Mouse (Mus musculus) heart, adult 11 months (tissue): ENCODE data around the gene 4930564D02Rik.
A peak's percentile ranks its signal among the peaks of the same experiment; 100 is the strongest.

Source experiments
- DNase-seq: peaks from one replicate; pipeline ENCODE4 v3.0.0; 2022

Gene 4930564D02Rik

GRCm38 (mm10) chr3:105058627-105059513, 7.8 kb upstream of the 4930564D02Rik start:
- peak; percentile 98 for DNase-seq

GRCm38 (mm10) chr3:105059911-105060310, 6.7 kb upstream of the 4930564D02Rik start:
- peak; percentile 84 for DNase-seq

GRCm38 (mm10) chr3:105060992-105061391, 5.7 kb upstream of the 4930564D02Rik start:
- peak; percentile 92 for DNase-seq

GRCm38 (mm10) chr3:105061496-105061895, 5.1 kb upstream of the 4930564D02Rik start:
- DNase-seq, result peak; percentile 91

- DNase-seq, result peak; percentile 51
These were observed 4.7 kb upstream of the 4930564D02Rik start for GRCm38 (mm10) chr3:105061991-105062390.

GRCm38 (mm10) chr3:105062676-105063075, 4.0 kb upstream of the 4930564D02Rik start:
- peak; percentile 81 for DNase-seq

GRCm38 (mm10) chr3:105070553-105070952, 3.9 kb downstream of the 4930564D02Rik start:
- DNase-seq, result no peak

- DNase-seq, result peak; percentile 55
These were observed 4.6 kb downstream of the 4930564D02Rik start for GRCm38 (mm10) chr3:105071251-105071650.

- peak; percentile 69 for DNase-seq
These were observed 5.9 kb downstream of the 4930564D02Rik start for GRCm38 (mm10) chr3:105072536-105072935.

GRCm38 (mm10) chr3:105075796-105076195, 9.2 kb downstream of the 4930564D02Rik start:
- DNase-seq, result peak; percentile 73

- peak; percentile 89 for DNase-seq
These were observed 11.7 kb downstream of the 4930564D02Rik start for GRCm38 (mm10) chr3:105078231-105078826.

- DNase-seq, result peak; percentile 96
These were observed 20.7 kb downstream of the 4930564D02Rik start for GRCm38 (mm10) chr3:105087344-105087743.

- DNase-seq, result peak; percentile 83
These were observed 22.0 kb downstream of the 4930564D02Rik start for GRCm38 (mm10) chr3:105088638-105089037.

- peak; percentile 65 for DNase-seq
These were observed 23.5 kb downstream of the 4930564D02Rik start for GRCm38 (mm10) chr3:105090147-105090546.

- DNase-seq, result peak; percentile 95
These were observed 24.3 kb downstream of the 4930564D02Rik start for GRCm38 (mm10) chr3:105090981-105091380.

GRCm38 (mm10) chr3:105092721-105093505, 26.3 kb downstream of the 4930564D02Rik start:
- DNase-seq, result peak; percentile 46

- DNase-seq, result peak; percentile 84
These were observed 27.8 kb downstream of the 4930564D02Rik start for GRCm38 (mm10) chr3:105094448-105094847.

- peak; percentile 85 for DNase-seq
These were observed 28.4 kb downstream of the 4930564D02Rik start for GRCm38 (mm10) chr3:105095026-105095425.

- DNase-seq, result no peak
These were observed 30.9 kb downstream of the 4930564D02Rik start for GRCm38 (mm10) chr3:105097581-105097980.

- DNase-seq, result peak; percentile 73
These were observed 33.1 kb downstream of the 4930564D02Rik start for GRCm38 (mm10) chr3:105099526-105100269.

- no peak for DNase-seq
These were observed 33.6 kb downstream of the 4930564D02Rik start for GRCm38 (mm10) chr3:105100270-105100589.

- DNase-seq, result no peak
These were observed 39.2 kb downstream of the 4930564D02Rik start for GRCm38 (mm10) chr3:105105827-105106226.

GRCm38 (mm10) chr3:105113859-105114258, 47.2 kb downstream of the 4930564D02Rik start:
- DNase-seq, result no peak
